Mouse (Mus musculus) limb, embryonic 11.5 days (tissue): ENCODE measurements around the gene Runx1. TPM values are rescaled to one million over a fixed set of nuclear protein-coding genes. Genes with fewer than 3 reads are reported as not detected.

Experiments
- ATAC-seq: fragments of 200-750 bp; cut with Nextera tagmentation; 2 replicates; pipeline ENCODE4 v1.8.0; 2017; ENCODE audit warnings: low read depth; ENCODE audit not compliant: insufficient number of reproducible peaks, low FRiP score, low TSS enrichment
- DNase-seq: peaks from one replicate; pipeline ENCODE4 v3.0.0-alpha.2; 2015; ENCODE audit warnings: low spot score
- H3K27ac ChIP-seq: fragments of 300-500 bp; sonication (generic); replicated peaks from 2 replicates; pipeline ENCODE4 v1.5.1; 2014; ENCODE audit warnings: low read depth, mild to moderate bottlenecking, low read length
- H3K27me3 ChIP-seq: fragments of 300-500 bp; sonication (generic); 2 replicates; pipeline ENCODE4 v1.6.1; 2014; ENCODE audit warnings: mild to moderate bottlenecking, low read length, mixed read lengths; ENCODE audit not compliant: control insufficient read depth, insufficient read depth
- H3K36me3 ChIP-seq: fragments of 300-500 bp; sonication (generic); 2 replicates; pipeline ENCODE4 v1.6.1; 2014; ENCODE audit warnings: mild to moderate bottlenecking, low read length, moderate library complexity, mixed read lengths; ENCODE audit not compliant: control insufficient read depth, insufficient read depth
- H3K4me1 ChIP-seq: fragments of 300-500 bp; sonication (generic); 2 replicates; pipeline ENCODE4 v1.6.1; 2014; ENCODE audit warnings: low read length, mixed read lengths; ENCODE audit not compliant: control insufficient read depth, insufficient read depth
- H3K4me2 ChIP-seq: fragments of 300-500 bp; sonication (generic); 2 replicates; pipeline ENCODE4 v1.6.1; 2014; ENCODE audit warnings: low read depth, mild to moderate bottlenecking, moderate library complexity; ENCODE audit not compliant: severe bottlenecking
- H3K4me3 ChIP-seq: fragments of 300-500 bp; sonication (generic); 2 replicates; pipeline ENCODE4 v1.5.1; 2014; ENCODE audit warnings: low read depth, low read length
- H3K9ac ChIP-seq: fragments of 300-500 bp; sonication (generic); 2 replicates; pipeline ENCODE4 v1.6.1; 2014; ENCODE audit warnings: mild to moderate bottlenecking, low read length
- H3K9me3 ChIP-seq: fragments of 300-500 bp; sonication (generic); 2 replicates; pipeline ENCODE4 v1.6.1; 2016; ENCODE audit warnings: low read length; ENCODE audit not compliant: control insufficient read depth
- WGBS: fragments of 180-500 bp; shearing (Covaris S2); extraction: QIAGEN DNeasy Blood & Tissue Kit; methylation state at CpG from one replicate; pipeline ENCODE4 v1.1.7; 2014; 5-methylcytosine and 5-hydroxymethylcytosine counted together
- polyA plus RNA-seq: library from polyadenylated mRNA; unstranded; fragments of >200 nt; fragmentation: Nextera tagmentation; extraction: Ambion mirVana; gene quantifications from 2 replicates; pipeline ENCODE4 v1.2.1, GENCODE M21; 2014

Runx1 gene
- polyA plus RNA-seq, 1 experiment from 2014 or later = 2.7 TPM

DNA sequence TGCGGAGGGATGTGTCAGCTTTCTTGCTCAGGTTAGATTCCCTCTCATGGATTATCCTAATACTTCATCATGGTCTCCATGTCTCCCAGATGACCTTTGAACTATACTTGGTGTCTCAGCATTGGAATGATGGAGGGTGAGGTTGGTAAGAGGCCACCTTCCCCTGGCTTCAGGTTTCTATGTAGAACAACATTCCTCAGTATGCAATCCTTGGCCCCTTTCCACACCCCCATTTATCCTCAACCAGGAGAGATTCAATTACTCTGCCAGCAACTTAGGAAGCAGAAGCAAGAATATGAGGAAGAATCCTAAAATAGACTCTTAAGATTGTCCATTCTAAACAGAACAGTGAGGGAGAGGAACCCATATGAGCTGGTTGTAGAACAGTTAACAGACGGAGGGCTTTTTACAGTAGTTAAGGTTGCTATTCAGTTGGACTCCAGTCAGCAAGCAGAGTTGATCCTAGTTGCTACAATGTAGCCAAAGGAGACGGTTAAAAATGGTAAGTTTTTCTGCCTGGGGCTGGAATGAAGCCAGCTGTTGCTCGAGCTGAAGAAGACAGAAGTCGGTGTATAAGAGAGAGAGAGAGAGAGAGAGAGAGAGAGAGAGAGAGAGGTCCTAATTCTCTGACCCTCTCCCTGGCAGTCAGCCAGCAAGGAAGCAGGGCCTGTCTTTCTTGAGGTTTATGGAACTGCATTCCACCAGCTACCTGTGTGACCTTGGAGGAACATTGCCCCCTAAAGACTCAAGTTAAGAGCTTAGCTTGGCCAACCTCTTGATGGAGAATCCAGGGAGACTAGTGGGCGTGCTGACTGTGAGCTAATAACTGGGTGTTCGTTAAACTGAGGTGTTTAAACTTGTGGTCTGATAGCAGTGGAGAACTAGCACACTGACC is 120.1 kb downstream of the Runx1 start:
- no peak for ATAC-seq
- Histone ChIP-seq H3K27ac (no peak overlapping the region), H3K4me2 (no peak overlapping the region), H3K9ac (no peak overlapping the region), H3K27me3 (peaks cover 2% of the 10 kb centered on the region; the same call in 1 of the 2 replicates), H3K9me3 (no peaks in the 10 kb centered on the region), H3K4me3 (no peak overlapping the region), H3K4me1 (peaks cover 3% of the 10 kb centered on the region; the same call in 1 of the 2 replicates), H3K36me3 (no peaks in the 10 kb centered on the region)
- DNase-seq = no peak
- 73% methylated on average over 7 of the region's 7 CpGs for WGBS

DNA sequence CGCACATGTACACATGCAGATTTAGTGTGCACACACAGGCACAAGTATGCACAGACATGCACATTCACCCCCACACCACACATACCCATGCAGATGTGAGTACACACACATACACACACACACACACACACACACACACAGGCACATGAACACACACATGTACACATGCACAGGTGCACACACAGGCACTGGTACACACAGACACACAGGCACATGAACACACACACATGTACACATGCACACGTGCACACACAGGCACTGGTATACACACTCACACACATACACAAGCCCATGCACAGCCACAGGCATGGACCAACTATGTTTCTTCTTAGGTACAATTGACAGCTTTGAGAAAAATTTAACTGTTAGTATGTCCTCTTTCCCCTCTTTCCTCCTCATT is 122.1 kb downstream of the Runx1 start:
- ATAC-seq (no peak), DNase-seq (no peak)
- no peaks in the 10 kb centered on the region for H3K36me3 ChIP-seq
- H3K27me3 ChIP-seq = peaks cover 14% of the 10 kb centered on the region
- no peaks in the 10 kb centered on the region for H3K9me3 ChIP-seq
- no peak overlapping the region for H3K4me3 ChIP-seq
- H3K4me1 ChIP-seq = 0 out of 2 replicates have a peak, but pooled peaks cover 3% of the 10 kb centered on the region
- no peak overlapping the region for H3K27ac ChIP-seq
- H3K9ac ChIP-seq = no peak overlapping the region
- H3K4me2 ChIP-seq = no peak overlapping the region
- 97% methylated on average over 2 of the region's 2 CpGs for WGBS

DNA sequence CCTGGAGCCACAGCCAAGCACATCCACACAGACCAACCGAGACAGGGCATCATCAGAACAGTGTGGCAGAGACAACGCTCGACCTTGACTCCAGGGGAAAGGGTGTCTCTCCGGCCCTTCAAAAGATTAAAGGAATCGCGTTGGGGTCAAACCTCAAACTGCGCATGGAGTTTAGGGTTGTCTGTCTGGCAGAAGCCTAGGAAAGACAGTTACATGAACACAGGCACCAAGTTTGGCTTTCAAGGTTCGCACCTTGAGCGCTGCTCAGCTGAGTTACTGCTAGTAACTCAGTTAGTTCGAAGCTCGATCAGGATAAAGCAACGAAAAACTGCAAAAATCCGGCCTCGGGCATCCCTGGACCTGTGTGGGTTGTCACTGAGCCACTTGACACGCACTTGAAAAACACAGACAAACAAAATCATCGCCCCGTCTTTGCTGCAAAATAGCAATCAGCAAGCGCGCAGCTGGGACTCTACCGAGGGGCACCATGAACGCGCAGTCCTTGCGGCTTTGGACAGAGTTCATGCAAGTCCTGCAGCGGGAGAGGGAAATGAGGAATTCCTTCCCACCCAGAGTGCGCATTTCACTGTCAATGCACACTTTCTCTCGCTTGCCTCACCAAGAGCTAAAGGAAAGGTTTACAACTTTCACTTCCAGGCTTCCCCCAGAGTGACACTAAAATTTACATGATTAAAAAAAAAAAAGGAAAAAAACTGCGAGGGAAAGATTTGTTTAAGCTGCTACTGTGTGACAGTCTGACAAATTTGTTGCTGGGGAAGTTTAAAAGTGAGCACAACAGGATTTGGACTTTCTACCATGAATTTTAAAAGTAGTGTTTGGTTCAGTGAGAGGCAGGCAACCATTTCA is 126.2 kb downstream of the Runx1 start:
- ATAC-seq (no peak), DNase-seq (peak; percentile 70)
- H3K9me3 ChIP-seq = no peaks in the 10 kb centered on the region
- H3K4me3 ChIP-seq = no peak overlapping the region
- H3K36me3 ChIP-seq = no peaks in the 10 kb centered on the region
- WGBS = under 1% methylated on average over 27 of the region's 27 CpGs
- peaks cover 13% of the 10 kb centered on the region for H3K4me1 ChIP-seq
- H3K4me2 ChIP-seq = peak overlapping the region; percentile 100; the same call in 1 of the 2 replicates
- no peak overlapping the region for H3K27ac ChIP-seq
- H3K9ac ChIP-seq = no peak overlapping the region
- peaks cover 31% of the 10 kb centered on the region for H3K27me3 ChIP-seq

DNA sequence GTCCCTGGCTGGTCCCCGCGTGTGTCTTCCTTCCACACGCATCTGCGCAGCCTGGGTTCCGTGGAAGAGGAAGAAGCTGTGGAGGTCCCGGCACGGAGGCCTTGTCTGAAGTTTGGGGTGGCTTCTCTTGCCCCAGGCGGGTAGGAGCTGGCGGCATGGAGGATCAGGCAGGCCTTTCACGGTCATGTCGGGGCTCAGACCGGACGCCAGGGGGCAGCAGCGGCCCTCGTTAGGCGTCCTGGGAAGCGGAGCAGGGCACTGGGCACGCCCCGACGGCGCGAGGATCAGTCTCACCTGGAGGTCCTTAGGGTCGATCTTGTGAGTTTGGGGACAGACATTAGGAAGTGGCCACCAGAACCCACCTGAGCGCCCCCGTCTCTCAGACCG is 127.3 kb downstream of the Runx1 start:
- Histone ChIP-seq H3K4me1 (peaks cover 13% of the 10 kb centered on the region), H3K27ac (no peak overlapping the region), H3K27me3 (peaks cover 31% of the 10 kb centered on the region), H3K36me3 (no peaks in the 10 kb centered on the region), H3K4me2 (peak overlapping the region; percentile 100), H3K9me3 (no peaks in the 10 kb centered on the region), H3K9ac (peak overlapping the region; percentile 63), H3K4me3 (peak overlapping the region; percentile 56)
- ATAC-seq (peak; percentile 83), DNase-seq (peak; percentile 95)
- WGBS = under 1% methylated on average over 26 of the region's 26 CpGs

DNA sequence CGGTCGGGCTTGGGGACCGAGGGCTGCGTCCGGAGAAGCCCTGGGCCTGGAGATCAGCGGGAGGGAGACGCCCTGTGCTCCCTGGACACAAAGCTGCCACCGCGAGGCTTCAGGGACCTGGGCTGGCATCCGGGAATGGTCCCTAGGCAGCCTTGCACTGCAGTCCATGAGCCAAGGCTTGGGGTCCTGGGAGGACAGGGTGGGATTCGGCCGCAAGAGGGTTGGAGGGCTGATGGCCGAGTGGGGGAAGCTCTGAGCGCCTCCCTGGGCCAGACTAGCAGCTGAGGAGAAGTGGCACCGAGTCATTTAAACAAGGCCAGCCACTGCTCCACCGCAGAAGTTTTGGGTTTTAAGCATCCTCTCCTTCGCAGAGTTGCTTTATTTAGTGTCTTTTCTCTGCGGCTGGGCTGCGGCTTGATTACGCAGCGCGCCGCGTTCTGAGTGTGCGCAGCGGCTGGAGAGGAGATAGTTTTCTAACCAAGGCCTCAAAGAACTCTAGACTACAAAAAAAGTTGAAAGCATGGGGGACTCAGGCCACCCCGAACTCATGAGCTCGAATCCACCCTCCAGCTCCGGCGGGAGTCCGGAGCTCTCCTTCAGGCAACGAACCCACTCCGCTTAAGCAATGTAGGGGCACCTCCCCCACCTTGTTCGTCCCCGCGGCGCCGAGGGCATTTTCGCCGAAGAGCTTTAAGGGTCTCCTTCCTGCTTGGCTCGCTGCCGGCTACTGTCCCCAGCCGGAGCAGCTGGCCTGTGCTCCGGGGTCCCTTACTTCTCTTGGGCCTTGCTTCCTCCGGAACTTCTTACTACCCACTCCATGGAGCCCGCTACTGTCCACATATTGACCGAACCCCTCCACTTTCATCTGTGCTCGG is 128.0 kb downstream of the Runx1 start:
- peak; percentile 74 for DNase-seq
- Histone ChIP-seq H3K36me3 (no peaks in the 10 kb centered on the region), H3K4me1 (peaks cover 13% of the 10 kb centered on the region), H3K27me3 (peaks cover 34% of the 10 kb centered on the region), H3K9me3 (no peaks in the 10 kb centered on the region), H3K4me2 (peak overlapping the region; percentile 100), H3K4me3 (peak overlapping the region; percentile 56), H3K9ac (peak overlapping the region; percentile 63), H3K27ac (0 out of 2 replicates have a peak overlapping the region, but pooled peaks have one; percentile 24)
- peak; percentile 41 for ATAC-seq
- WGBS = under 1% methylated on average over 48 of the region's 48 CpGs

DNA sequence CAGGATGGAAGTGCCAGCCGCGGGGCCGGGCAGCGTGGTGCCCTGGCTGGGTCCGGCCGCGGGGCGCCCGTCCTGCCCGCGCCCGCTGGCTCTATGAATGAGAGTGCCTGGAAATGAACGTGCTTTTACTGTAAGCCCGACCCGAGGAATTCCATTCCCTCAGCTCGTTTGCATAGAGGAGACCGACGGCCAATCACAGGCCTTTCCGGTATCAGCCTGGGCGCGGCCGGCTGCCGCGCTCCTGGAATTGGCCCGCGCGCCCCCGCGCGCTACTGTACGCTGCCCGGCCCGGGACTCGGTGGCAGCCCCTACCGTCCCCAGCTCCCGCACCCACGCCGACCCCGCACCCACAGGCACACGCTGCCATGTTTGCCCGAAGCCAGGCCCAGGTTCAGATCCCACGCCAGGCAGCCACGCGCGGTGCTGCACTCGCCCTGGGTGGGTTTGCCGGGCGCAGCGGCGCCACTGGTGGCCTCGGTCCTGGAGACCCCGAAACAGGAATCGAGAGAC is 128.7 kb downstream of the Runx1 start:
- H3K4me1 ChIP-seq = peaks cover 13% of the 10 kb centered on the region

DNA sequence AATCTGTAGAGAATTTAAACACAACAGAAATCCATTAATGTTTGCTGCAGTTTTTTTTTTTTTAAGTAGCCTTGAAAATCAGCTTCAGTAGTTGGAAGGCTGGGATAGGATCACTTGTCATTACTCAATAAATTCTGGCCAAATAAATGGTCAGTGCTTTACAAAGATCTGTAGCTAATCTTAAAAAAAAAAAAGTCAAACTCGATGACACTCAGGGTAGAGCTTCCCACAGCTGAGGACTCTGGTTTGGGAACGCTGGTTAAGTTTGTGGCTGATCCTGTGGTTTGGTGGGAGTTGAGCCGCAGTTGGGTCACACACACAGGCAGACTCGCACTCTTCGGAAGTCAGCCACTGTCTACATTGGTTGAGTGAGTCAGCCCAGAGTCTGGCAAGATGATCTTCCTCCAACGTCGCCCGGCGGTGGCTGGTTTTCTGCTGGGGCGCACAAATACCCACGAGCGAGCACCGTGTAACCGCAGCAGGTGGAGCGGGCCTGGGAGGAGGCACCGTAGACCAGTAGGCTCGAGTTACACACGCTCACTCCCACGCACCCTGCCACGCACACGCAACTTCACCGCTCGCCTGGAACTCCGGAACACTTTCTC is 129.4 kb downstream of the Runx1 start:
- Histone ChIP-seq H3K4me1 (peaks cover 13% of the 10 kb centered on the region), H3K27ac (no peak overlapping the region)
- ATAC-seq = no peak; the same call in 1 of the 2 replicates

More for the DNA sequence above, 128.7 kb downstream of the Runx1 start:
- peaks cover 35% of the 10 kb centered on the region for H3K27me3 ChIP-seq
- peak overlapping the region; percentile 63 for H3K9ac ChIP-seq
- no peaks in the 10 kb centered on the region for H3K9me3 ChIP-seq
- WGBS = under 1% methylated on average over 53 of the region's 53 CpGs
- H3K27ac ChIP-seq = 0 out of 2 replicates have a peak overlapping the region, but pooled peaks have one; percentile 24
- H3K4me2 ChIP-seq = peak overlapping the region; percentile 100
- no peaks in the 10 kb centered on the region for H3K36me3 ChIP-seq
- ATAC-seq (peak; percentile 78), DNase-seq (peak; percentile 83)
- peak overlapping the region; percentile 56 for H3K4me3 ChIP-seq

More for the DNA sequence above, 129.4 kb downstream of the Runx1 start:
- H3K36me3 ChIP-seq = no peaks in the 10 kb centered on the region
- H3K9ac ChIP-seq = no peak overlapping the region
- H3K27me3 ChIP-seq = peaks cover 35% of the 10 kb centered on the region
- H3K4me3 ChIP-seq = peak overlapping the region; percentile 56
- under 1% methylated on average over 24 of the region's 24 CpGs for WGBS
- DNase-seq = peak; percentile 62
- H3K9me3 ChIP-seq = no peaks in the 10 kb centered on the region
- H3K4me2 ChIP-seq = peak overlapping the region; percentile 100
